Mouse (Mus musculus) spleen, adult 18-20 months (tissue): Measurements from ENCODE around the gene Wdr46.
A peak's percentile ranks its signal among the peaks of the same experiment; 100 is the strongest.
"Not testable (repeated sequence)": the region's sequence is repeated elsewhere in the genome, so short reads cannot be mapped to it uniquely, and the experiment has no call there.

ENCODE experiments used
- DNase-seq, 2 experiments: peaks; one replicate each; pipeline ENCODE4 v3.0.0; 2022; ENCODE audit warnings: mixed read lengths in 2 of 2

Gene Wdr46

GRCm38 (mm10) chr17:33929371-33930279, 10.8 kb upstream of the Wdr46 start, which contains the start of gene Rgl2:
TSS of gene Rgl2 (plus strand) at chr17:33929543.
- DNase-seq = peak; percentile 87 to 94

GRCm38 (mm10) chr17:33930280-33931158, 9.9 kb upstream of the Wdr46 start:
- peak; percentile 57 to 63 for DNase-seq

- no peak for DNase-seq
These were observed 9.1 kb upstream of the Wdr46 start for GRCm38 (mm10) chr17:33931159-33931866.

- no peak for DNase-seq
These were observed 8.5 kb upstream of the Wdr46 start for GRCm38 (mm10) chr17:33931947-33932346.

GRCm38 (mm10) chr17:33932448-33932847, 8.0 kb upstream of the Wdr46 start:
- no peak for DNase-seq

- DNase-seq = no peak
These were observed 7.5 kb upstream of the Wdr46 start for GRCm38 (mm10) chr17:33932970-33933369.

- no peak for DNase-seq
These were observed 4.9 kb upstream of the Wdr46 start for GRCm38 (mm10) chr17:33935422-33936055.

- no peak for DNase-seq
These were observed 3.5 kb upstream of the Wdr46 start for GRCm38 (mm10) chr17:33936993-33937392.

- DNase-seq = no peak
These were observed 1.7 kb upstream of the Wdr46 start for GRCm38 (mm10) chr17:33938783-33939182.

GRCm38 (mm10) chr17:33940981-33941380, 521 bp downstream of the Wdr46 start:
- DNase-seq = no peak

GRCm38 (mm10) chr17:33941381-33941780, 921 bp downstream of the Wdr46 start:
- no peak for DNase-seq

- DNase-seq = no peak
These were observed 3.0 kb downstream of the Wdr46 start for GRCm38 (mm10) chr17:33943454-33943853.

GRCm38 (mm10) chr17:33947430-33948089, 7.1 kb downstream of the Wdr46 start:
- no peak for DNase-seq

GRCm38 (mm10) chr17:33948090-33948904, 7.8 kb downstream of the Wdr46 start:
- DNase-seq = no peak

GRCm38 (mm10) chr17:33948905-33949537, 8.6 kb downstream of the Wdr46 start:
- no peak for DNase-seq

GRCm38 (mm10) chr17:33950131-33950625, 9.7 kb downstream of the Wdr46 start:
- no peak for DNase-seq

- peak; percentile 71 to 77 for DNase-seq
These were observed 10.8 kb downstream of the Wdr46 start, which contains the start of gene B3galt4 for GRCm38 (mm10) chr17:33951021-33951946. TSS of gene B3galt4 (minus strand) at chr17:33951488.

- DNase-seq = not testable (repeated sequence)
These were observed 11.6 kb downstream of the Wdr46 start for GRCm38 (mm10) chr17:33952015-33952414.

- DNase-seq = no peak
These were observed 12.4 kb downstream of the Wdr46 start for GRCm38 (mm10) chr17:33952879-33953278.
